Mouse (Mus musculus): ENCODE results near the gene Arsk. TPM values are rescaled to one million over a fixed set of nuclear protein-coding genes. Genes with fewer than 3 reads are reported as not detected.
A peak's percentile ranks its signal among the peaks of the same experiment; 100 is the strongest.

The Arsk gene
- polyA plus RNA-seq (2016; fragmentation: Nextera tagmentation; extraction: Ambion mirVana), result 7.8 and 9.0 TPM in 2 replicates

- Histone ChIP-seq H3K36me3 (peaks cover 16% of the 10 kb centered on the region; the same call in 1 of the 2 replicates), H3K4me3 (replicated peaks) (peak within 1 kb of the TSS; percentile 74), H3K9me3 (no peaks in the 10 kb centered on the region), H3K27ac (peak within 1 kb of the TSS; percentile 91), H3K4me2 (peak within 1 kb of the TSS; percentile 58), H3K27me3 (no peaks in the 10 kb centered on the region), H3K4me1 (replicated peaks) (0 out of 2 replicates have a peak, but pooled peaks cover 3% of the 10 kb centered on the region), H3K9ac (replicated peaks) (peak within 1 kb of the TSS; percentile 69)
- under 1% methylated on average over 34 of the region's 34 CpGs for WGBS
- ATAC-seq (ENCODE audit: insufficient number of reproducible peaks, insufficient read depth, low FRiP score, low TSS enrichment, low read depth), result peak; percentile 97
Observed at GRCm38 (mm10) chr13:76098493-76099303, at the start of gene Arsk, which contains the start of gene Ttc37. Gene Arsk, minus strand, starts transcription at chr13:76098660. Gene Ttc37, plus strand, starts transcription at chr13:76098734.

GRCm38 (mm10) chr13:76141117-76141808 lies 42.8 kb upstream of the Arsk start:
- WGBS, result 90% methylated on average over 12 of the region's 12 CpGs
- no peak overlapping the region for H3K4me3 ChIP-seq (replicated peaks)
- H3K4me2 ChIP-seq, result no peak overlapping the region
- no peak for ATAC-seq (ENCODE audit: insufficient number of reproducible peaks, insufficient read depth, low FRiP score, low TSS enrichment, low read depth)
- H3K4me1 ChIP-seq (replicated peaks), result no peaks in the 10 kb centered on the region
- no peaks in the 10 kb centered on the region for H3K9me3 ChIP-seq
- no peaks in the 10 kb centered on the region for H3K27me3 ChIP-seq
- H3K9ac ChIP-seq (replicated peaks), result no peak overlapping the region
- no peak overlapping the region for H3K27ac ChIP-seq
- peaks cover 54% of the 10 kb centered on the region for H3K36me3 ChIP-seq

- no peak overlapping the region for H3K4me2 ChIP-seq
- no peak overlapping the region for H3K9ac ChIP-seq (replicated peaks)
- WGBS, result 84% methylated on average over 3 of the region's 3 CpGs
- no peaks in the 10 kb centered on the region for H3K4me1 ChIP-seq (replicated peaks)
- no peak overlapping the region for H3K4me3 ChIP-seq (replicated peaks)
- no peaks in the 10 kb centered on the region for H3K9me3 ChIP-seq
- no peaks in the 10 kb centered on the region for H3K27me3 ChIP-seq
- no peak for ATAC-seq (ENCODE audit: insufficient number of reproducible peaks, insufficient read depth, low FRiP score, low TSS enrichment, low read depth)
- H3K36me3 ChIP-seq, result peaks cover 64% of the 10 kb centered on the region
- H3K27ac ChIP-seq, result no peak overlapping the region
Observed at GRCm38 (mm10) chr13:76138862-76139261, 40.4 kb upstream of the Arsk start.

- ATAC-seq (ENCODE audit: insufficient number of reproducible peaks, insufficient read depth, low FRiP score, low TSS enrichment, low read depth), result no peak
Observed at GRCm38 (mm10) chr13:76132415-76132814, 34.0 kb upstream of the Arsk start.

GRCm38 (mm10) chr13:76128799-76129198 lies 30.3 kb upstream of the Arsk start:
- H3K4me2 ChIP-seq, result no peak overlapping the region
- H3K9me3 ChIP-seq, result no peaks in the 10 kb centered on the region
- no peaks in the 10 kb centered on the region for H3K4me1 ChIP-seq (replicated peaks)
- H3K27ac ChIP-seq, result no peak overlapping the region
- no peaks in the 10 kb centered on the region for H3K27me3 ChIP-seq
- WGBS, result 93% methylated on average over 4 of the region's 4 CpGs
- no peak overlapping the region for H3K9ac ChIP-seq (replicated peaks)
- H3K36me3 ChIP-seq, result peaks cover 82% of the 10 kb centered on the region
- no peak overlapping the region for H3K4me3 ChIP-seq (replicated peaks)
- no peak for ATAC-seq (ENCODE audit: insufficient number of reproducible peaks, insufficient read depth, low FRiP score, low TSS enrichment, low read depth)

More at GRCm38 (mm10) chr13:76132415-76132814, 34.0 kb upstream of the Arsk start:
- H3K4me2 ChIP-seq, result no peak overlapping the region
- no peak overlapping the region for H3K9ac ChIP-seq (replicated peaks)
- H3K4me1 ChIP-seq (replicated peaks), result no peaks in the 10 kb centered on the region
- 80% methylated on average over 4 of the region's 4 CpGs for WGBS
- peaks cover 72% of the 10 kb centered on the region for H3K36me3 ChIP-seq
- no peaks in the 10 kb centered on the region for H3K27me3 ChIP-seq
- no peak overlapping the region for H3K4me3 ChIP-seq (replicated peaks)
- no peak overlapping the region for H3K27ac ChIP-seq
- H3K9me3 ChIP-seq, result no peaks in the 10 kb centered on the region

GRCm38 (mm10) chr13:76109069-76109824 lies 10.8 kb upstream of the Arsk start:
- no peak for ATAC-seq (ENCODE audit: insufficient number of reproducible peaks, insufficient read depth, low FRiP score, low TSS enrichment, low read depth)
- no peak overlapping the region for H3K27ac ChIP-seq
- 90% methylated on average over 18 of the region's 18 CpGs for WGBS
- peaks cover 54% of the 10 kb centered on the region for H3K36me3 ChIP-seq
- H3K4me2 ChIP-seq, result no peak overlapping the region
- no peak overlapping the region for H3K9ac ChIP-seq (replicated peaks)
- H3K4me3 ChIP-seq (replicated peaks), result no peak overlapping the region
- no peaks in the 10 kb centered on the region for H3K9me3 ChIP-seq
- no peaks in the 10 kb centered on the region for H3K4me1 ChIP-seq (replicated peaks)
- no peaks in the 10 kb centered on the region for H3K27me3 ChIP-seq

GRCm38 (mm10) chr13:76101989-76102388 lies 3.5 kb upstream of the Arsk start:
- no peak overlapping the region for H3K9ac ChIP-seq (replicated peaks)
- H3K4me3 ChIP-seq (replicated peaks), result no peak overlapping the region
- no peak overlapping the region for H3K4me2 ChIP-seq
- H3K9me3 ChIP-seq, result no peaks in the 10 kb centered on the region
- H3K27me3 ChIP-seq, result no peaks in the 10 kb centered on the region
- H3K4me1 ChIP-seq (replicated peaks), result 0 out of 2 replicates have a peak, but pooled peaks cover 3% of the 10 kb centered on the region
- no peak for ATAC-seq (ENCODE audit: insufficient number of reproducible peaks, insufficient read depth, low FRiP score, low TSS enrichment, low read depth)
- H3K27ac ChIP-seq, result no peak overlapping the region
- WGBS, result 94% methylated on average over 2 of the region's 2 CpGs
- peaks cover 25% of the 10 kb centered on the region; the same call in 1 of the 2 replicates for H3K36me3 ChIP-seq

- Histone ChIP-seq H3K36me3 (peaks cover 12% of the 10 kb centered on the region; the same call in 1 of the 2 replicates), H3K9me3 (no peaks in the 10 kb centered on the region), H3K4me3 (replicated peaks) (peak overlapping the region; percentile 74), H3K27ac (peak overlapping the region; percentile 91), H3K4me2 (peak overlapping the region; percentile 58), H3K4me1 (replicated peaks) (0 out of 2 replicates have a peak, but pooled peaks cover 3% of the 10 kb centered on the region), H3K9ac (replicated peaks) (peak overlapping the region; percentile 69), H3K27me3 (no peaks in the 10 kb centered on the region)
- peak; percentile 88 for ATAC-seq (ENCODE audit: insufficient number of reproducible peaks, insufficient read depth, low FRiP score, low TSS enrichment, low read depth)
- WGBS, result 4% methylated on average over 16 of the region's 16 CpGs
Observed at GRCm38 (mm10) chr13:76098116-76098492, 356 bp downstream of the Arsk start.

- Histone ChIP-seq H3K9me3 (no peaks in the 10 kb centered on the region), H3K4me2 (no peak overlapping the region), H3K36me3 (no peaks in the 10 kb centered on the region), H3K4me1 (replicated peaks) (no peaks in the 10 kb centered on the region), H3K4me3 (replicated peaks) (no peak overlapping the region), H3K9ac (replicated peaks) (no peak overlapping the region), H3K27ac (no peak overlapping the region), H3K27me3 (no peaks in the 10 kb centered on the region)
- ATAC-seq (ENCODE audit: insufficient number of reproducible peaks, insufficient read depth, low FRiP score, low TSS enrichment, low read depth), result no peak
- WGBS, result 80% methylated on average over 1 of the region's 1 CpGs
Observed at GRCm38 (mm10) chr13:76074323-76074722, 24.1 kb downstream of the Arsk start.

- Histone ChIP-seq H3K4me3 (replicated peaks) (no peak overlapping the region), H3K4me1 (replicated peaks) (peaks cover 8% of the 10 kb centered on the region), H3K27me3 (no peaks in the 10 kb centered on the region), H3K4me2 (no peak overlapping the region), H3K36me3 (peaks cover 12% of the 10 kb centered on the region), H3K9ac (replicated peaks) (no peak overlapping the region), H3K27ac (no peak overlapping the region), H3K9me3 (no peaks in the 10 kb centered on the region)
- ATAC-seq (ENCODE audit: insufficient number of reproducible peaks, insufficient read depth, low FRiP score, low TSS enrichment, low read depth), result peak; percentile 77
- WGBS, result 65% methylated on average over 13 of the region's 13 CpGs
Observed at GRCm38 (mm10) chr13:76064363-76064945, 34.0 kb downstream of the Arsk start.
